Mouse (Mus musculus): ENCODE measurements around the gene Serpina3c. TPM values are rescaled to one million over a fixed set of nuclear protein-coding genes. Genes with fewer than 3 reads are reported as not detected.
"Not testable (repeated sequence)": the region's sequence is repeated elsewhere in the genome, so short reads cannot be mapped to it uniquely, and the experiment has no call there.

Gene Serpina3c
- polyA plus RNA-seq, 1 experiment, result 0.35 TPM

- Histone ChIP-seq H3K4me1 (ENCODE audit: control insufficient read depth, insufficient read depth, insufficient read length) (no peaks in the 10 kb centered on the region), H3K27ac (ENCODE audit: insufficient read depth, low read length) (no peak overlapping the region), H3K36me3 (ENCODE audit: control insufficient read depth, insufficient read depth, low read length) (no peaks in the 10 kb centered on the region), H3K4me3 (ENCODE audit: extremely low read depth, insufficient read depth, insufficient read length) (no peak overlapping the region), H3K27me3 (ENCODE audit: control insufficient read depth, insufficient read depth, low read length) (no peaks in the 10 kb centered on the region)
- WGBS, result 34% methylated on average over 1 of the region's 1 CpGs
- no peak for DNase-seq (ENCODE audit: low read depth in 1 of 2, low spot score in 2 of 2)
- TF ChIP-seq POLR2A (IDR thresholded peaks at IDR 0.05; ENCODE audit: low read depth, low read length) (no peak), CTCF (IDR thresholded peaks at IDR 0.05; ENCODE audit: extremely low read depth, insufficient read depth, insufficient read length, insufficient replicate concordance) (no peak)
Observed at GRCm38 (mm10) chr12:104123097-104123496, 30.6 kb downstream of the Serpina3c start.

GRCm38 (mm10) chr12:104114921-104115579 is 38.6 kb downstream of the Serpina3c start:
- no peak for TF ChIP-seq POLR2A (IDR thresholded peaks at IDR 0.05; ENCODE audit: low read depth, low read length)
- TF ChIP-seq CTCF (IDR thresholded peaks at IDR 0.05; ENCODE audit: extremely low read depth, insufficient read depth, insufficient read length, insufficient replicate concordance), result no peak
- no peak for DNase-seq (ENCODE audit: low read depth in 1 of 2, low spot score in 2 of 2)
- H3K36me3 ChIP-seq (ENCODE audit: control insufficient read depth, insufficient read depth, low read length), result no peaks in the 10 kb centered on the region
- H3K4me3 ChIP-seq (ENCODE audit: extremely low read depth, insufficient read depth, insufficient read length), result no peak overlapping the region
- WGBS, result 78% methylated on average over 3 of the region's 3 CpGs
- no peaks in the 10 kb centered on the region for H3K4me1 ChIP-seq (ENCODE audit: control insufficient read depth, insufficient read depth, insufficient read length)
- H3K27me3 ChIP-seq (ENCODE audit: control insufficient read depth, insufficient read depth, low read length), result no peaks in the 10 kb centered on the region
- no peak overlapping the region for H3K27ac ChIP-seq (ENCODE audit: insufficient read depth, low read length)

- DNase-seq (ENCODE audit: low read depth in 1 of 2, low spot score in 2 of 2); H3K36me3 ChIP-seq (ENCODE audit: control insufficient read depth, insufficient read depth, low read length); H3K4me1 ChIP-seq (ENCODE audit: control insufficient read depth, insufficient read depth, insufficient read length); H3K4me3 ChIP-seq (ENCODE audit: extremely low read depth, insufficient read depth, insufficient read length); H3K27ac ChIP-seq (ENCODE audit: insufficient read depth, low read length); H3K27me3 ChIP-seq (ENCODE audit: control insufficient read depth, insufficient read depth, low read length): not testable (repeated sequence)
- 91% methylated on average over 11 of the region's 11 CpGs for WGBS
Observed at GRCm38 (mm10) chr12:104112333-104112732, 41.3 kb downstream of the Serpina3c start, which contains the start of gene Serpina3a. Serpina3a (plus strand) TSS chr12:104112724.

GRCm38 (mm10) chr12:104108507-104108906 is 45.2 kb downstream of the Serpina3c start:
- Histone ChIP-seq H3K4me3 (ENCODE audit: extremely low read depth, insufficient read depth, insufficient read length) (no peak overlapping the region), H3K27me3 (ENCODE audit: control insufficient read depth, insufficient read depth, low read length) (no peaks in the 10 kb centered on the region), H3K4me1 (ENCODE audit: control insufficient read depth, insufficient read depth, insufficient read length) (no peaks in the 10 kb centered on the region), H3K27ac (ENCODE audit: insufficient read depth, low read length) (no peak overlapping the region), H3K36me3 (ENCODE audit: control insufficient read depth, insufficient read depth, low read length) (no peaks in the 10 kb centered on the region)
- DNase-seq (ENCODE audit: low read depth in 1 of 2, low spot score in 2 of 2), result no peak
- 80% methylated on average over 2 of the region's 2 CpGs for WGBS
- TF ChIP-seq CTCF (IDR thresholded peaks at IDR 0.05; ENCODE audit: extremely low read depth, insufficient read depth, insufficient read length, insufficient replicate concordance), result no peak
- TF ChIP-seq POLR2A (IDR thresholded peaks at IDR 0.05; ENCODE audit: low read depth, low read length), result no peak

GRCm38 (mm10) chr12:104106919-104107318 is 46.8 kb downstream of the Serpina3c start:
- Histone ChIP-seq H3K4me1 (ENCODE audit: control insufficient read depth, insufficient read depth, insufficient read length) (no peaks in the 10 kb centered on the region), H3K36me3 (ENCODE audit: control insufficient read depth, insufficient read depth, low read length) (no peaks in the 10 kb centered on the region), H3K4me3 (ENCODE audit: extremely low read depth, insufficient read depth, insufficient read length) (no peak overlapping the region), H3K27ac (ENCODE audit: insufficient read depth, low read length) (no peak overlapping the region), H3K27me3 (ENCODE audit: control insufficient read depth, insufficient read depth, low read length) (no peaks in the 10 kb centered on the region)
- TF ChIP-seq CTCF (IDR thresholded peaks at IDR 0.05; ENCODE audit: extremely low read depth, insufficient read depth, insufficient read length, insufficient replicate concordance) (no peak), POLR2A (IDR thresholded peaks at IDR 0.05; ENCODE audit: low read depth, low read length) (no peak)
- no peak for DNase-seq (ENCODE audit: low read depth in 1 of 2, low spot score in 2 of 2)

GRCm38 (mm10) chr12:104105847-104106246 is 47.8 kb downstream of the Serpina3c start:
- Histone ChIP-seq H3K4me3 (ENCODE audit: extremely low read depth, insufficient read depth, insufficient read length) (no peak overlapping the region), H3K4me1 (ENCODE audit: control insufficient read depth, insufficient read depth, insufficient read length) (no peaks in the 10 kb centered on the region), H3K36me3 (ENCODE audit: control insufficient read depth, insufficient read depth, low read length) (no peaks in the 10 kb centered on the region), H3K27ac (ENCODE audit: insufficient read depth, low read length) (no peak overlapping the region), H3K27me3 (ENCODE audit: control insufficient read depth, insufficient read depth, low read length) (no peaks in the 10 kb centered on the region)
- no peak for DNase-seq (ENCODE audit: low read depth in 1 of 2, low spot score in 2 of 2)
- TF ChIP-seq POLR2A (IDR thresholded peaks at IDR 0.05; ENCODE audit: low read depth, low read length), result no peak
- no peak for TF ChIP-seq CTCF (IDR thresholded peaks at IDR 0.05; ENCODE audit: extremely low read depth, insufficient read depth, insufficient read length, insufficient replicate concordance)

- TF ChIP-seq POLR2A (IDR thresholded peaks at IDR 0.05; ENCODE audit: low read depth, low read length) (no peak), CTCF (IDR thresholded peaks at IDR 0.05; ENCODE audit: extremely low read depth, insufficient read depth, insufficient read length, insufficient replicate concordance) (no peak)
- Histone ChIP-seq H3K4me1 (ENCODE audit: control insufficient read depth, insufficient read depth, insufficient read length) (no peaks in the 10 kb centered on the region), H3K36me3 (ENCODE audit: control insufficient read depth, insufficient read depth, low read length) (no peaks in the 10 kb centered on the region), H3K27ac (ENCODE audit: insufficient read depth, low read length) (no peak within 1 kb of the TSS), H3K27me3 (ENCODE audit: control insufficient read depth, insufficient read depth, low read length) (no peaks in the 10 kb centered on the region), H3K4me3 (ENCODE audit: extremely low read depth, insufficient read depth, insufficient read length) (no peak within 1 kb of the TSS)
- no peak for DNase-seq (ENCODE audit: low read depth in 1 of 2, low spot score in 2 of 2)
- 90% methylated on average over 6 of the region's 6 CpGs for WGBS
Observed at GRCm38 (mm10) chr12:104100768-104101167, 52.9 kb downstream of the Serpina3c start, which contains the start of gene Serpina5. Serpina5 (plus strand) TSS chr12:104101113.

Other genes starting within 250 kb of the Serpina3c start
- gene Serpina1c, start 249.0 kb downstream of the Serpina3c start, polyA plus RNA-seq (2012; rRNA removed), result 0.90 and 6.6 TPM in 2 replicates
- 0.67 and 1.0 TPM in 2 replicates for gene Serpina1e, start 194.9 kb downstream of the Serpina3c start, polyA plus RNA-seq (2012; rRNA removed)
- 0.49 and 0.87 TPM in 2 replicates for gene Serpina11, start 163.9 kb downstream of the Serpina3c start, polyA plus RNA-seq (2012; rRNA removed)
- gene Serpina9, start 140.1 kb downstream of the Serpina3c start, polyA plus RNA-seq (2012; rRNA removed), result 0.13 TPM in 1 of 2 replicates, not detected in the other
- 0.02 and 0.04 TPM in 2 replicates for gene Serpina12, start 109.4 kb downstream of the Serpina3c start, polyA plus RNA-seq (2012; rRNA removed)
- gene Serpina5, start 52.8 kb downstream of the Serpina3c start, polyA plus RNA-seq (2012; rRNA removed), result not detected in 2 replicates
- gene Serpina3a, start 41.1 kb downstream of the Serpina3c start, polyA plus RNA-seq (2012; rRNA removed), result not detected in 2 replicates
- 0.43 and 0.45 TPM in 2 replicates for gene Serpina3b, start 25.9 kb downstream of the Serpina3c start, polyA plus RNA-seq (2012; rRNA removed)
- gene Serpina3f, start 60.7 kb upstream of the Serpina3c start, polyA plus RNA-seq (2012; rRNA removed), result 3.3 and 6.0 TPM in 2 replicates
- 82.5 and 110 TPM in 2 replicates for gene Serpina3g, start 82.4 kb upstream of the Serpina3c start, polyA plus RNA-seq (2012; rRNA removed)
- 0.45 and 0.76 TPM in 2 replicates for gene Serpina3i, start 109.3 kb upstream of the Serpina3c start, polyA plus RNA-seq (2012; rRNA removed)
- not detected in 2 replicates for gene Serpina3j, start 160.7 kb upstream of the Serpina3c start, polyA plus RNA-seq (2012; rRNA removed)
- 0.05 and 0.11 TPM in 2 replicates for gene Serpina3k, start 184.6 kb upstream of the Serpina3c start, polyA plus RNA-seq (2012; rRNA removed)
- gene Serpina3m, start 184.6 kb upstream of the Serpina3c start, polyA plus RNA-seq (2012; rRNA removed), result 0.06 TPM in 1 of 2 replicates, not detected in the other

Data from spleen, adult 2 months (tissue).